Mouse (Mus musculus): Measurements from ENCODE around the gene C7. TPM values are rescaled to one million over a fixed set of nuclear protein-coding genes. Genes with fewer than 3 reads are reported as not detected.
A peak's percentile ranks its signal among the peaks of the same experiment; 100 is the strongest.
"Not testable (repeated sequence)": the region's sequence is repeated elsewhere in the genome, so short reads cannot be mapped to it uniquely, and the experiment has no call there.

The C7 gene
- polyA plus RNA-seq, 1 experiment from 2014 or later = 0.14 TPM

DNA sequence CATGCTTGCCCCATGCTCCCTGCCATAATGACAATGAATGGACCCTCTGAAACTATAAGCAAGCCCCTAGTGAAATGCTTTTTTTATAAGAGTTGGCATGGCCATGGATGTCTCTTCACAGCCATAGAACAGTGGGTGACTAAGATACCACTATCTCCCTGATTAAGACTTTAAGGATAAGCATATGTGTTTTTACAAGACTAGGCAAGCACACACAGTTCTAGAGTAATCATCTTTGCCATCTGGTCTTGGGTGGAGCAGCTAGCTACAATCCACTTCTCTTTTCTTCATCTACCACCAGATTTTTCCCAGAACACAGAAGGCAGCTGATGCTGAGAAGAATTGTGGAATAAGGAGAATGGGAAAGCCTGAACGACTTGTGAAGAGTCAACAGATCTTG lies 17.7 kb upstream of the C7 start:
- no peaks in the 10 kb centered on the region for H3K36me3 ChIP-seq
- H3K4me2 ChIP-seq (replicated peaks) = no peak overlapping the region
- no peak overlapping the region for H3K27ac ChIP-seq
- H3K27me3 ChIP-seq (replicated peaks) = no peaks in the 10 kb centered on the region
- 95% methylated on average over 1 of the region's 1 CpGs for WGBS
- H3K4me3 ChIP-seq = no peak overlapping the region
- no peaks in the 10 kb centered on the region for H3K4me1 ChIP-seq
- no peak overlapping the region for H3K9ac ChIP-seq
- no peak for ATAC-seq (ENCODE audit: low FRiP score, low read depth)
- H3K9me3 ChIP-seq = no peaks in the 10 kb centered on the region

DNA sequence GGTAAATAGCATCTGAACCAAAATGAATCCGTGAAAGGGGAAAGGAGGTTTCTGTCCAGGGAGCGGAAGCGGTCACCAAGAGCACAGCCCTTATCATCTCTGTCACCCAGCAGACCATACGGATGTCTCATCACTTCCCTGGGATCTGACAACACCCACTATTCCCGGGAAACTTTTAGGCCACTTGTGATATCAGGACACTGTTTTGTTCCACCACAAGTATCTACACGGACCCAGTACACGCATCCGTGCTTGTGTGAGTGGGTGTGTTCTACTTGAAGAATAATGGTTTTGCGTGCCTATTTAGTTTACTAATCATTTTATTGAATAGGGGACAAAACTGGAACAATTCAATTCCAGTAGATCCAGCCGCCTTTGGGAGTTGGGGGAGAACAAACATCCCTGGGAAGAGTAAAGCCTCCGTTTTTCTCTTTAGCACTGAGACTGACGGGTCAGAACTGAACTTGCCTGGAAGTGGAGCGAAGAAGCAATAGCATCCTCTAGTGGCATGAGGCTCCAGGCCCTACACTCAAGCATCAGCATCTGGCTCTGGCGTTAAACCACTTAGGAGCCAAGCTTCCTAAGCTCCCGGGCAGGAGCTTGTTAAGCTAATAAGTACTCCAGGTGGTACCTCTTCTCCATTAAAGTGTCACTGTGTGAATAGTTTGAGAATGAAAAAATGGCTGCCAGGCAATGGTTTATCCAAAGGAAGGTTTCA lies 5.4 kb upstream of the C7 start:
- no peak for ATAC-seq (ENCODE audit: low FRiP score, low read depth)
- H3K4me1 ChIP-seq = no peaks in the 10 kb centered on the region
- no peak overlapping the region for H3K4me3 ChIP-seq
- WGBS = 64% methylated on average over 15 of the region's 15 CpGs
- no peaks in the 10 kb centered on the region for H3K9me3 ChIP-seq
- no peak overlapping the region for H3K4me2 ChIP-seq (replicated peaks)
- H3K27ac ChIP-seq = no peak overlapping the region
- no peaks in the 10 kb centered on the region for H3K27me3 ChIP-seq (replicated peaks)
- no peak overlapping the region for H3K9ac ChIP-seq
- H3K36me3 ChIP-seq = no peaks in the 10 kb centered on the region

DNA sequence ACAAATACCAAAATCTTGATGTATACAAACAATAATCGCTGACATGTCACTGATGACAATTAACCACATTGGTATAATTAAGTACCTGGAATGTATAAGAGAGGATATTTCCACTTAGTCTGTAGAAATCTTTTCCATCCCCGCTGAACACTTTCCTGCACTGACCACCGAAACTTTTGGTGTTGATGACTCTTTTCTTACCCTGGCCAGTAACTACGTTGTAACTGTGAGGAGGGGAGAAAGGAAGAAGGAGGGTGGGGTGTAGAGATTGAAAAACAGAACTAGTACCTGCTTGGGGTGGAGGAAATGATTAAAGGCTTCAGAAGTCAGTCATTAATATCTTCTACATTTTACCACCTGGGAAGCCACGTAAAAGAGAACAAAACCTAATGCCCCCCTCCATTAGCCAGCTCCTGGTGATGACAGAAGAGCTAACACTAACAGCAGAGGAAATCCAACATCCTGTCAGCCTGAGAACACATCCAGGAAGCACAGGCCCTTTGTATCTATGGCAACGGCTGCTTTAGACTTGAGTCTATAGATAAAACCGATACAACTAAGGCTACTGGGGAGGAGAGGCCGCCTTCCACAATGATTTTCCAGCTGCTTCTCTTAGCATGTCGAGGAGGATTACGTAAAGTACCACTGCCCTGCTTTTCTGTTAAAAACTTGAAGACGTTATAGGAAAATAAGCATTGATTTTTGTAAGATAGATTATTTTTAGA lies 17.8 kb downstream of the C7 start:
- H3K27me3 ChIP-seq (replicated peaks) = no peaks in the 10 kb centered on the region
- WGBS = 67% methylated on average over 11 of the region's 11 CpGs
- no peaks in the 10 kb centered on the region for H3K9me3 ChIP-seq
- ATAC-seq (ENCODE audit: low FRiP score, low read depth) = 0 out of 2 replicates have a peak, but pooled peaks have one; percentile 9
- H3K9ac ChIP-seq = no peak overlapping the region
- no peaks in the 10 kb centered on the region for H3K36me3 ChIP-seq
- H3K4me3 ChIP-seq = no peak overlapping the region
- H3K4me2 ChIP-seq (replicated peaks) = no peak overlapping the region
- H3K27ac ChIP-seq = no peak overlapping the region
- no peaks in the 10 kb centered on the region for H3K4me1 ChIP-seq

DNA sequence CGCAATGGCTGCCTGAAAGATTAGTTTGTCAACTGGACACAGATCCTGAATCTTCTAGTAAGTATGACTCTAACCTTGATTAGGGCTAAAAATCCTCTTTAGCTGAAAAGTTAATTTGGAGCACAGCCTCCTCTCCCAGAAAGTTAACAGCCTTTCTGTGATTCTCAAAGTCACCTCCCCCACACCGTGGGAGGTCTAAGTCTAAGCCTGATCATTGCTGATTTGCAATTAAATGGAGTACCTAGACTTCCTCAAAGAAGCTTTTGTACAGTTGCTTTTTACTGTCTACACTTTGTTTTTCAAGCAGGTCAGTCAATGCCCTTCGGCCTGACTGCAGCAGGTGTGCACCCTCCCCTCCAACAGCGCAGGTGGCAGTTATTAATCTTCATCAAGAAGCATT lies 34.3 kb downstream of the C7 start:
- H3K4me1 ChIP-seq = no peaks in the 10 kb centered on the region
- H3K9me3 ChIP-seq = no peaks in the 10 kb centered on the region
- H3K36me3 ChIP-seq = no peaks in the 10 kb centered on the region
- 86% methylated on average over 4 of the region's 4 CpGs for WGBS
- no peak for ATAC-seq (ENCODE audit: low FRiP score, low read depth)
- no peak overlapping the region for H3K4me3 ChIP-seq
- no peak overlapping the region for H3K27ac ChIP-seq
- no peaks in the 10 kb centered on the region for H3K27me3 ChIP-seq (replicated peaks)
- H3K9ac ChIP-seq = no peak overlapping the region
- H3K4me2 ChIP-seq (replicated peaks) = no peak overlapping the region

DNA sequence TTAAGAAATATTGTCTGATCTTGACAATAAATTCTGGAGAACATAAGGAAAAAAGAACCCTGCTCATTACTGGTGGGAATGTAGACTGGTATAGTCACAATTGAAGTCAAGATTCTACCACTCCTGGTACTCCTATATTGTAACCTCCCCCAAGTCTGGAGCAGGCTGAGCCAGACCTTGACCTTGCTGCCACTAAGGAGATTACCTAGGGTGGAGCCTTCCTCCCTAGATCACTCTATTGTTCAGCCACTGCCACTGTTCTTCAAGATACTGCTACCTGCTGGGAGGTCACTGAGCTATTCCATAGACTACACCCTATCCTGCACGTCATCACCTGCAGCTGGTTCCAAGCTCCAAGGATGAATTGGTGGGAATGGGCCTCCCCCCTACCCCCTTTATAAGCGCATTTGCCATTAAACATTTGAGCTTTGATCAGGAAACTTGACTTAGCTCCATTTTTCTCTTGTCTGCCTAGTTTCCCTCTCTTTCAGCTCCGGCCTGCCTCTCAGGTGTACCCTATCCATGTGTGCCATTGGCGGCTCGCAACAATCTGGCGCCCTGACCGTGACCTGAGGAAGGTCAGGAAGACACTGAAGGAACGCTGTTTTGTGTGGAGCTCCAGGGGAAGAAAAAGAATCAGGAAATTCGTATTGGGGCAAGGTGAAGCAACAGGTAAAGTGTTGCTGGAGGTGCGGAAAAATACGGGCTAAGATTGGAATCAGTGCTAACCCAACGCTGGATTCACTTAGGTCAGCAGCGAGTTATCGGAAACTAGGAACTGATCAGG lies 39.9 kb downstream of the C7 start:
- ATAC-seq (ENCODE audit: low FRiP score, low read depth); H3K36me3 ChIP-seq; H3K9me3 ChIP-seq; H3K4me3 ChIP-seq; H3K4me1 ChIP-seq; H3K27me3 ChIP-seq (replicated peaks); H3K27ac ChIP-seq; H3K4me2 ChIP-seq (replicated peaks); H3K9ac ChIP-seq: not testable (repeated sequence)
- 93% methylated on average over 14 of the region's 14 CpGs for WGBS

DNA sequence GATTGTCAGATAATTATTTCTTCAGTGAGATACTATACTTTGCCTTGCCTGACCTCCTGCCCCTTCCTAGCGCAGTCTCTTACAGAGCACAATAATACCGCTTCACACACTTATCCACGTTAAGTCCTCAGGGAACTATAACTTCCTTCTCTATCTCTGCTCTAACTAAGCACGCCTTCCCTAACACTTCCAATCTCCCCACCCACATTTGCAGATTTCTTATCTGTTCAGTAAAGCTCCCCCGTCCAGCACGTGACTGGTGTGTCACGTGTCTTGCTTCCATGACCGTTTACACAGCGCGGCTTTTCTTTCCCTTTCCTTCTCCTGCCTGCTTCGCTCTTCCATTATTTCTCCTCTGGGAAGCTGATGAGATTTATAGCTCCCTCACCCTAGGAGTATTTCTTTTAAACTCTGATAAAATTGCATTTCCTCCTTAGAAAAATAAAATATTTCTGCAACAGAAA lies 53.9 kb downstream of the C7 start:
- no peaks in the 10 kb centered on the region for H3K36me3 ChIP-seq
- no peak overlapping the region for H3K4me2 ChIP-seq (replicated peaks)
- no peak overlapping the region for H3K4me3 ChIP-seq
- no peaks in the 10 kb centered on the region for H3K27me3 ChIP-seq (replicated peaks)
- H3K4me1 ChIP-seq = no peaks in the 10 kb centered on the region
- H3K9ac ChIP-seq = no peak overlapping the region
- 76% methylated on average over 11 of the region's 11 CpGs for whole genome bisulfite sequencing
- H3K27ac ChIP-seq = no peak overlapping the region
- no peaks in the 10 kb centered on the region for H3K9me3 ChIP-seq
- no peak for ATAC-seq (ENCODE audit: low FRiP score, low read depth)

DNA sequence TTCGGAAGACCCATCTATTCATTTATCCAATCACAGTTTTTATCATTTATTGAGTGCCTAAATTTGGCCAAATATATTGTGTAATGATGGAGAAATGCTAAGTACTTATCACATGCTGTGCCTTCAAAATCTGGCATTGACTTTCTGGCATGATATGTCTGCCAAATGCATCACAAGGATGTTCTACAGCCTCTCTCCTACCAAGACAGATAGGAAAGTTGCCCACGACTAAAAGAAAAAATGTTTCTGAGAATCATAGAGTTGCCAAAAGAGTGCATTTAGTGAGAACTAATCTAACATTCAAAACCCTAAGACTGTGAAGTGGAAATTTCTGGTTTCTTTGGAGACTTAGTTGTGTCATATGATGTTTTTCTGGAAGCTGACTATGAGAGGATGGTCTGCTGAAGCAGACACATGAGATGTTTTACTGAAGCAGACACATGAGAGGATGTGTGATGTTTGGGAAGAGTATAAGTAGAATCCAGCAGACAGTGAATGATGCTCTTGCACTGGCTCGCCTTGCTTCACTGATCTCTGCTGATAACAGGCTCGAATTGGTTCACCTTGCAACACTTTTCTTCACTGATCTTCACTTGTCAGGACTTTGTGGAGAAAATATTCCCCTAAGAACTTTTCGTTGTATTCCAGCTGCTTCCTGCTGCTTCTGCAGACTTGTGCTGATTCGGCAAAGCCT lies 59.9 kb downstream of the C7 start:
- no peak overlapping the region for H3K27ac ChIP-seq
- H3K36me3 ChIP-seq = no peaks in the 10 kb centered on the region
- H3K4me2 ChIP-seq (replicated peaks) = no peak overlapping the region
- no peak overlapping the region for H3K4me3 ChIP-seq
- 87% methylated on average over 6 of the region's 6 CpGs for WGBS
- no peaks in the 10 kb centered on the region for H3K4me1 ChIP-seq
- ATAC-seq (ENCODE audit: low FRiP score, low read depth) = no peak
- no peaks in the 10 kb centered on the region for H3K27me3 ChIP-seq (replicated peaks)
- H3K9me3 ChIP-seq = no peaks in the 10 kb centered on the region
- H3K9ac ChIP-seq = no peak overlapping the region

DNA sequence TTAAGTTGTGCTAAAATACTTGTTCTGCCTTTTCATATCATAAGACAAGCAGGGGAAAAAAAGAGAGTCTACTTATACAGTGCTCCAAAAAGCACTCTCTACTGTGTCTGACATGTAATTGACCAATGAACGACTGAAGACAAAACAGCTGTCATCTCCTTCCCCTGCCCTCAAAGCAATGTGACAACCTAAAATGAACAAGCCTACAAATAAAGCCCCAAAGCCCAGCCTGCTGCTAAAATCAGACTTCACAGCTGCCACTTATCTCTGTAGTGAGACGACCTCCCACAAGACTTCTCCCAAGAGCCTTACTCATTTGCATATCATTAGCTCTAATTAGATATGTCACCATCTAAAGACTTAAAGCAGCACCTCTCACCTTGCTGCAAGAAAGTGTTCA lies 60.6 kb downstream of the C7 start:
- 55% methylated on average over 2 of the region's 2 CpGs for WGBS
- Histone ChIP-seq H3K9ac (no peak overlapping the region), H3K36me3 (no peaks in the 10 kb centered on the region), H3K4me2 (replicated peaks) (no peak overlapping the region), H3K4me3 (no peak overlapping the region), H3K9me3 (no peaks in the 10 kb centered on the region), H3K27ac (no peak overlapping the region), H3K27me3 (replicated peaks) (no peaks in the 10 kb centered on the region), H3K4me1 (no peaks in the 10 kb centered on the region)
- ATAC-seq (ENCODE audit: low FRiP score, low read depth) = no peak

DNA sequence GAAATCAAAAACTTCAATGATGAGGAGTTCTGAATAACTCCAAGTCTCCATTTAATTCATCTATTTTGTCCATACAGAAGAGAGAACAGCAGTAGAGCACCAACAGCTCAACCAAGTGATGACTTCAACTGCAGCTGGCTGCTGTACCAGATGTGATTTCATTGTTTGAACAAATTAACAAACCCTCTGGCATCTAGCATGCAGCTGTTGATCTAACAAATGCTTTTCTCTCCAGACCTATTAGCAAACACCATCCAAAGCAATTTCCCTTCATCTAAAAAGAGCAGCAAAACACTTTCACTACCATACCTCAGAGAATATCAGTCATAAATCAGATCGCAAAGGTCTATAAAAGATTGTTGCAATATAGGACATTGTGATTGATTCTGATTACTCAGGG lies 90.2 kb downstream of the C7 start:
- Histone ChIP-seq H3K27ac (no peak overlapping the region), H3K4me3 (no peak overlapping the region), H3K9me3 (no peaks in the 10 kb centered on the region), H3K36me3 (no peaks in the 10 kb centered on the region), H3K27me3 (replicated peaks) (no peaks in the 10 kb centered on the region), H3K9ac (no peak overlapping the region), H3K4me1 (no peaks in the 10 kb centered on the region), H3K4me2 (replicated peaks) (no peak overlapping the region)
- 93% methylated on average over 1 of the region's 1 CpGs for WGBS
- ATAC-seq (ENCODE audit: low FRiP score, low read depth) = no peak

Other genes with a start within 250 kb of the C7 start
- not detected in 2 replicates for gene Mroh2b, start 165.0 kb downstream of the C7 start, polyA plus RNA-seq (2016; fragmentation: Nextera tagmentation; extraction: Ambion mirVana)
- 0.71 and 0.88 TPM in 2 replicates for gene Card6, start 44.8 kb upstream of the C7 start, polyA plus RNA-seq (2016; fragmentation: Nextera tagmentation; extraction: Ambion mirVana)
- 422 and 438 TPM in 2 replicates for gene Rpl37, start 52.9 kb upstream of the C7 start, polyA plus RNA-seq (2016; fragmentation: Nextera tagmentation; extraction: Ambion mirVana)
- 16.0 and 17.7 TPM in 2 replicates for gene Prkaa1, start 80.1 kb upstream of the C7 start, polyA plus RNA-seq (2016; fragmentation: Nextera tagmentation; extraction: Ambion mirVana)
- gene Ttc33, start 121.8 kb upstream of the C7 start, polyA plus RNA-seq (2016; fragmentation: Nextera tagmentation; extraction: Ambion mirVana) = 52.1 and 52.5 TPM in 2 replicates
- gene Ptger4, start 180.4 kb upstream of the C7 start, polyA plus RNA-seq (2016; fragmentation: Nextera tagmentation; extraction: Ambion mirVana) = 2.7 and 3.0 TPM in 2 replicates